Mouse (Mus musculus): ENCODE results near the gene Rnf208. TPM values are rescaled to one million over a fixed set of nuclear protein-coding genes. Genes with fewer than 3 reads are reported as not detected.
A peak's percentile ranks its signal among the peaks of the same experiment; 100 is the strongest.

Rnf208 gene
- polyA plus RNA-seq, 1 experiment from 2014 or later = 43.1 TPM

DNA sequence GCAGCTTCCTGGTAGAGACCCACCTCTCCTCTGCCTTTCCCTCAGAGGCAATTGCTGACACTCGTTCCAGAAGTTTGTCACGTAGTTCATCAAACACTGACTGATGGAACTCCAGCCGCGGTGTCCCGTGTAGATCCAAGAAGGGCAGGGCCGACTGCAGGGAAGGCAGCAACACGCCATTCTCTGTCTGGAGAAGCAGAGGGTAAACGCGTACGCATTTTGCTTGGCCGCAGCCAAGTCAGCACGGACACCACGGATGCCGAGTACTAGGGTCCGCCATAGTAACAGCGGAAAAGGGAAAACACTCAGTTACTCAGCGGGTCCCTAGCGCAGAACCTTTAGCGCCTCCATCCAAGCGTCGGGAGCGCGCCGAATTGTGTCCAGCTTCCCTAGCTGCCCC, 31.4 kb upstream of the Rnf208 start:
- Histone ChIP-seq H3K9ac (peak overlapping the region; percentile 94), H3K27ac (peak overlapping the region; percentile 78), H3K27me3 (no peaks in the 10 kb centered on the region; the same call in 1 of the 2 replicates), H3K9me3 (replicated peaks) (no peaks in the 10 kb centered on the region), H3K36me3 (ENCODE audit: poor library complexity, severe bottlenecking) (peaks cover 31% of the 10 kb centered on the region), H3K4me3 (peak overlapping the region; percentile 92), H3K4me2 (peak overlapping the region; percentile 89), H3K4me1 (peaks cover 29% of the 10 kb centered on the region)
- peak; percentile 42; the same call in 1 of the 2 replicates for ATAC-seq
- WGBS = under 1% methylated on average over 24 of the region's 24 CpGs

GRCm38 (mm10) chr2:25211121-25211670, 30.9 kb upstream of the Rnf208 start, which contains the start of gene Nelfb:
Gene Nelfb (minus strand): TSS chr2:25211489.
- Histone ChIP-seq H3K4me2 (peak within 1 kb of the TSS; percentile 89), H3K4me1 (peaks cover 29% of the 10 kb centered on the region), H3K27ac (peak within 1 kb of the TSS; percentile 78), H3K4me3 (peak within 1 kb of the TSS; percentile 92), H3K9me3 (replicated peaks) (no peaks in the 10 kb centered on the region), H3K36me3 (ENCODE audit: poor library complexity, severe bottlenecking) (peaks cover 26% of the 10 kb centered on the region), H3K9ac (peak within 1 kb of the TSS; percentile 94), H3K27me3 (no peaks in the 10 kb centered on the region; the same call in 1 of the 2 replicates)
- ATAC-seq = peak; percentile 95
- WGBS = under 1% methylated on average over 44 of the region's 44 CpGs

DNA sequence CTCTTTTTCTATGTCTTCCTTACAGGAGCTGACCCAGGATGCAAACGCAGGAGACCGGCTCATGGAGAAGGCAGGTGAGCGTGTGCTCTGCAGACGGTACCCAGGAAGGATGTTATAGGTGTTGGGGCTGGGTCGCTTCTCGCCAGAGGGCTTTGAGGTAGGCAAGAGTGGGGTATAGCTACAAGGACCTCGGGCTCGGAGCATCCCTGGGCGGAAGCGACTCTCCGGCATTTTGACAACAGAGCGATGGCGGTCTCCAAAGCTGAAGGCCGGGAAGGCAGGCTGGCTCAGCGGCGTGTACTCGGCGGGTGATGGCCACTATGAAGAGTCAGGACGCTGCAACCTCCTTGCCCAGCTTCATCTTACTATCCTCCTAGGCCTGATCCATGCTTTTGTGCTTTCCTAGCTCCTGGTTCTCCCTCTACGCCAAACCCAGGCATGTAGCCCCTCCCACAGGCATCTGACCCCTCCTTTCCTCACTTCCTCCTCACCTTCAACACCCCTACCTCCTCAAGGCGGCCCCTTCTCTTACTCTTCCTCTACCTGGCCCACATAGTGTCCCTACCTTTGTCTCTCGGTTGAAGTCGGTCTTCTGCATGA, 28.7 kb upstream of the Rnf208 start:
- Histone ChIP-seq H3K27me3 (no peaks in the 10 kb centered on the region; the same call in 1 of the 2 replicates), H3K9me3 (replicated peaks) (no peaks in the 10 kb centered on the region), H3K4me2 (no peak overlapping the region), H3K9ac (no peak overlapping the region), H3K4me1 (peaks cover 25% of the 10 kb centered on the region), H3K4me3 (no peak overlapping the region), H3K27ac (no peak overlapping the region), H3K36me3 (ENCODE audit: poor library complexity, severe bottlenecking) (peaks cover 5% of the 10 kb centered on the region)
- ATAC-seq = no peak
- 69% methylated on average over 23 of the region's 23 CpGs for WGBS

DNA sequence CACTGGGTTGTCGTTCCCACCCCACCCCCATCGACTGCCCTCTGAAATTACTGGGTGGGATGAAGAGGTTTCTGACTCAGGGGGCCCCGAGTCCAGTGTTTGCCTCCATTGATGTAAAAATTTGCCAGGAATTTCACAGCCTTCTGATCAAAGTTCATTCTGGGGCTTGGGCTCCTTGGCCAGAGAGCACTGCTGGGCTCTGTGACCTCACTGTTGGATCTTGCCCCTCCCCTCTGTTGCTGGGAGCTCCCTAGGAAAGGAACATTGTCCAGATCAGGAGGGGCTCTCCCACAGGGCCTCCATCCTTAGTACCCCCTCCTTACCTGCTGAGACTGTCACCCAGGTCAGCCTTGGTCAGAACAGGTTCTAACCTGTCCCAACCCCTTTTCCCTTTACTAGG, 27.6 kb upstream of the Rnf208 start, which contains the start of gene Stpg3:
Stpg3 (minus strand) TSS at position 194 of the 400 bp plus-strand sequence.
- H3K27me3 ChIP-seq = no peaks in the 10 kb centered on the region; the same call in 1 of the 2 replicates
- peaks cover 18% of the 10 kb centered on the region for H3K4me1 ChIP-seq
- ATAC-seq = no peak
- no peak within 1 kb of the TSS for H3K4me3 ChIP-seq
- no peak within 1 kb of the TSS for H3K4me2 ChIP-seq
- no peak within 1 kb of the TSS for H3K9ac ChIP-seq
- no peaks in the 10 kb centered on the region for H3K9me3 ChIP-seq (replicated peaks)
- no peak within 1 kb of the TSS for H3K27ac ChIP-seq
- no peaks in the 10 kb centered on the region for H3K36me3 ChIP-seq (ENCODE audit: poor library complexity, severe bottlenecking)
- 81% methylated on average over 3 of the region's 3 CpGs for WGBS

DNA sequence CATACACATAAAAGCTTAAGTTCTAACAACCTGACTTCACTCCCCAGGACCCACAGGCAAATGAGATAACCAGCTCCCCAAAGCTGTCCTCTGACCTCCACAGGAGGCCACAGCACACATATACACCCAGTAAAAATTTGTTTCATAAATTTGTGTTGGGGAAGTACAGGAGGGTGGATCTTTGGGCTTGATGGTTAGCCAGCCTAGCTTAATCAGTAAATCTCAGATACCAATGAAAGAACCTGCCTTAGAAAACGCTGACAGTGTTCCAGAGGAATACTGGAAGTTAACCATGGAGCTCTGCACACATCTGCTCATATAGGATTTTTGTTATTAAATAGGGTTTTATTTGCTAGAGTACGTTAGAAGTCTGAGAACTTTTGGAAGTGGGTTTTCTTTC, 24.4 kb upstream of the Rnf208 start:
- H3K4me3 ChIP-seq = no peak overlapping the region
- no peak overlapping the region for H3K4me2 ChIP-seq
- WGBS = 65% methylated on average over 2 of the region's 2 CpGs
- H3K9ac ChIP-seq = no peak overlapping the region
- H3K36me3 ChIP-seq (ENCODE audit: poor library complexity, severe bottlenecking) = peaks cover 9% of the 10 kb centered on the region
- no peaks in the 10 kb centered on the region for H3K9me3 ChIP-seq (replicated peaks)
- H3K4me1 ChIP-seq = 0 out of 2 replicates have a peak, but pooled peaks cover 2% of the 10 kb centered on the region
- H3K27ac ChIP-seq = no peak overlapping the region
- no peaks in the 10 kb centered on the region; the same call in 1 of the 2 replicates for H3K27me3 ChIP-seq
- no peak for ATAC-seq

DNA sequence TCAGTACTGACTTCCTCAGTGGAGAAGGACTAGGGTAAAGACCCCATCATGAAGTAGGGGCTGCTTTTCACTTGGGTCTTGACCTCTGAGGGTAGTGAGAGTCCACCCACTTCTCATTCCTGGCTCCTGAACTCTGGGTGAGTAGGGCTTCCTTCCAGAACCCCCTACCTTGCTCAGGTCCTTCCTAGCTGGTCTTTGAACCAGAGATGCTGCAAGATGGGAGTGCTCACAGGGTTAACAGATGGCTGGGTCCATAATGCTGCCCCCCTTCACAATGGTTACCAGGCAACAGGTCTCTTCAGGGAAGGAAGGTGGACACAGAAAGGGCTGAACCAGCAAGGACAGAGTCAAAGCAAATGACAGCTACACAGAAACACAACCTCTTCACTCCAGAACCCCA, 23.6 kb upstream of the Rnf208 start, which contains the start of gene Fam166a:
Fam166a (plus strand) TSS at position 301 of the 400 bp plus-strand sequence.
- no peak within 1 kb of the TSS for H3K4me3 ChIP-seq
- no peak within 1 kb of the TSS for H3K4me2 ChIP-seq
- peaks cover 13% of the 10 kb centered on the region for H3K36me3 ChIP-seq (ENCODE audit: poor library complexity, severe bottlenecking)
- no peak within 1 kb of the TSS for H3K27ac ChIP-seq
- ATAC-seq = no peak
- H3K9me3 ChIP-seq (replicated peaks) = no peaks in the 10 kb centered on the region
- H3K4me1 ChIP-seq = peaks cover 10% of the 10 kb centered on the region
- H3K9ac ChIP-seq = no peak within 1 kb of the TSS
- H3K27me3 ChIP-seq = no peaks in the 10 kb centered on the region; the same call in 1 of the 2 replicates

DNA sequence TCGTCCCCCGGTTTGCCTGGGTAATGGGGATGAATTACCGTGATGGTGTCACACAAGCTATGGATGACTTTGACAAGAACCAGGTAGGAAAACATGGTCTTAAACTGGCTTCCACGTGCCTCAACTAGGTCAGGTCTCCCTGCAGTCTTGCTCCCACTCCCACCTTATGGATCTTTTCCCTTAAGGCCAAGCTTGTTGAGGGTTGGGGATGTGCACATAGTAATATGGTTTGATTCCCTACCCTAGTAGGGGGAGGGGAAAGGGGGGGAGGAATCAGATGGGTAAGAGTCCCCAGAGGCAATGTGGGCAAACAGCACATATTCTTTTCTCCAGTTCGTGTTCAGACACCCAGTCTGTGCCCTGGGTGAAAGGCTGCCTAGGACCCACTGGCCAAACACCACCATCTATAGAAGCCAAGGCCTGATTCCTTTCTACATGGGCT, 20.7 kb upstream of the Rnf208 start:
- Histone ChIP-seq H3K27me3 (no peaks in the 10 kb centered on the region), H3K9me3 (replicated peaks) (no peaks in the 10 kb centered on the region), H3K4me1 (peaks cover 22% of the 10 kb centered on the region), H3K9ac (no peak overlapping the region), H3K27ac (no peak overlapping the region), H3K36me3 (ENCODE audit: poor library complexity, severe bottlenecking) (peaks cover 13% of the 10 kb centered on the region), H3K4me2 (no peak overlapping the region), H3K4me3 (no peak overlapping the region)
- 79% methylated on average over 5 of the region's 5 CpGs for WGBS
- no peak for ATAC-seq

DNA sequence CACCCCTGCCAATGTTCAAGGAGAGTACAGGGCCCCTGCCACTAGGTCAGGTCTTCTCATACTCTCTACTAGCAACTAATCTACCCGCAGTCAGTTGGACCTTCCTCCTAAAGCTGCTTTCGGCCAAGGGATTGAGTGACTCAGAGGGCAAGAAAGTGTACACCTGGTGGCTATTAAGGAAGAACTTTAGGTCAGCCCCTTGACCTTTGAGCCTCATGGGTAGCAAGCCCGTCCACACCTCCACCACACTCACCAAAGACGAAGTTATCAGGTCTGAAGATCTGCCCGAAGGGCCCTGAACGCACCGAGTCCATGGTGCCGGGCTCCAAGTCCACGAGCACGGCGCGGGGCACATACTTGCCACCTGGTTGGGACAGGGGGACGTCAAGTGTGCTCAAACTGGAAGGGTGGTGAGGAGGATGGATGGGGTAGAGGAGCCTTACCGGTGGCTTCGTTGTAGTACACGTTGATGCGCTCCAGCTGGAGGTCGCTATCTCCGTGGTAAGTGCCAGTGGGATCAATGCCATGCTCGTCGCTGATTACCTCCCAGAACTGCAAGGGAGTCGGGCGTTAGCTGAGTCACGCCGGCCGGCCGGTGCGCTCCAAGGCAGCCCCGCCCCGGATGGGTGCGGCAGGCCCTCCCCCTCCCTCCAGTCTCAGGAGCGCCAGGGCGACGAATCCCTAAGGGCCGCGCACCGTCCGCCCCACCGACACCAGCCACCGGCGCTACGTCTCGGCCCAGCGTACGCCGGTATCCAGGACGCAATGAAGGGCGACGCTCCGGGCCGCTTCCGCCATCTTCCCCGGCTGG, 18.2 kb upstream of the Rnf208 start:
- Histone ChIP-seq H3K9ac (peak overlapping the region; percentile 93), H3K36me3 (ENCODE audit: poor library complexity, severe bottlenecking) (peaks cover 13% of the 10 kb centered on the region), H3K9me3 (replicated peaks) (no peaks in the 10 kb centered on the region), H3K4me1 (peaks cover 30% of the 10 kb centered on the region), H3K27ac (peak overlapping the region; percentile 94), H3K4me2 (peak overlapping the region; percentile 96), H3K4me3 (peak overlapping the region; percentile 86), H3K27me3 (no peaks in the 10 kb centered on the region)
- peak; percentile 31 for ATAC-seq
- WGBS = 2% methylated on average over 51 of the region's 53 CpGs

- ATAC-seq = no peak
- Histone ChIP-seq H3K27me3 (0 out of 2 replicates have a peak, but pooled peaks cover 3% of the 10 kb centered on the region), H3K36me3 (ENCODE audit: poor library complexity, severe bottlenecking) (peaks cover 13% of the 10 kb centered on the region), H3K9ac (peak within 1 kb of the TSS; percentile 93), H3K4me1 (peaks cover 32% of the 10 kb centered on the region), H3K4me2 (peak within 1 kb of the TSS; percentile 96), H3K4me3 (peak within 1 kb of the TSS; percentile 86), H3K27ac (peak within 1 kb of the TSS; percentile 98), H3K9me3 (replicated peaks) (no peaks in the 10 kb centered on the region)
- 0% methylated on average over 17 of the region's 17 CpGs for WGBS
Observed at GRCm38 (mm10) chr2:25224492-25224765, 17.6 kb upstream of the Rnf208 start, which contains the start of gene Tubb4b. Gene Tubb4b (minus strand): TSS chr2:25224702.

DNA sequence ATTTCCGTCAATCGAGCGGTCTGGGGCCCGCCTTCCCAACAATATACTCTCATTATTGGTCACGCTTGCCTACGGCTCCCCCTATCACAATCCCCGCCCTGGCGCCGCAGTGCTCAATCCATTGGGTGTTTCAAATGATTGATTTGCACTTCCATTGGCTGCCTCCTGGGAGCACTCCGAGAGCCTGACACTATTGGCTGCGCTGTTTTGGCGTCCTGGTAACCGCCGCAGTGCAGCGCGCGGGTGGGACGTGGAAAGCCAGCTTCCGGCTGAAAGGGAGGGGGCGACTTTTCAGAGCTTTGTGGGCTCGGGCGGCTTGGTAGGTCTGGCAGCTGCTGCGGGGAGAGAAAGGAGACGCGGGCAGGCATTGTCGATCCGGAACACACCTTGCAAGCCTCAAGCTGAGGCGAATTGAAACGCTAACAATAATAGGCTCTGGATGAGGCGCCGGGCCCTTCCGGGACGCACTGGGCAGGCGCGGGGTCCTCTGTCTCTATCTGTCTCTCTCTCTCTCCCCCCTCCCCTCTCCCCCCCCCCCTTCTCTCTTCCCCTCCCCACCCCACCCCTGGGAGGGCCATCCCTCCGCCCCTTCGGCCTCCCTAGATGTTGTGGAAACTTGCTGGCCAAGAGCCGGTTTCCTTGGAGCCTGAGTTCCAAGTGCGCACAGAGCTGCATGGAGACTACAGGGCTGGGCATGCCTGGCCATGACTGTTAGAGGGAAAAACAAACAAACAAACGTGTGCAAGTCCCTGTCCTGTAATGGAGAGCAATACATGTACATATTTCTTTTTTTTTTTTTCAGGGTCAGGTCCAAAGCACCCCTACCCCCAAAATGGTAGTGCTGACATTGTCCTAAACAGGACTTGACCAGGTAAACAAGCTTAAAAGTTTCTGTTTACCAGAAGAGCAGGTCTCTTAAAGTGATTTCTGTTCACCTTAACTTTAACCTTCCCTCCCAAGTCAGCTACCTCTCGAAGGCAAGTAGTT, 17.0 kb upstream of the Rnf208 start:
- Histone ChIP-seq H3K9me3 (replicated peaks) (no peaks in the 10 kb centered on the region), H3K36me3 (ENCODE audit: poor library complexity, severe bottlenecking) (peaks cover 13% of the 10 kb centered on the region), H3K4me3 (peak overlapping the region; percentile 52), H3K27ac (peak overlapping the region; percentile 98), H3K4me2 (peak overlapping the region; percentile 47), H3K4me1 (peaks cover 32% of the 10 kb centered on the region), H3K27me3 (0 out of 2 replicates have a peak, but pooled peaks cover 7% of the 10 kb centered on the region), H3K9ac (peak overlapping the region; percentile 70)
- ATAC-seq = peak; percentile 98
- 2% methylated on average over 39 of the region's 41 CpGs for WGBS

DNA sequence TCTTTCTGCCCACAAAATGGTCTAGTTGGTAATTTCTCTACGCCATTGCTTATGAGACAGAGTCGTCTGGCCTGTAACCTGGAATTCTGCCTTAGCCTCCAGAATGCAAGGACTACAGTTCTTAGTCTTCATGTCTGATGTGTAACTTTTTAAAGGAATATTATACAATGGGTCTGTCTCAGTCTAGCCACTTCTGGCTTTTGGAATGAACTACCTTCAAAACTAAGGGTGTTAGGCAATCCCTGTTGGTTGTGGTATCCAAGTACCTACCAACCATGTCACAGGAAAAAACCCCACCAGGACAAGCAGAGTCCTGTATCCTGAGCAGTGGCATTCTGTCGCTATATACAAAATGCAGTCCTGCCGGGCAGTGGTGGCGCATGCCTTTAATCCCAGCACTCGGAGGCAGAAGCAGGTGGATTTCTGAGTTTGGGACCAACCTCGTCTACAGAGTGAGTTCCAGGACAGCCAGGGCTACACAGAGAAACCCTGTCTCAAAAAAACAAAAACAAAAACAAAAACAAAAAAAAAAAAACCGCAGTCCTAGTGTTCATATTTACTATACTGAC, 16.2 kb upstream of the Rnf208 start:
- no peak for ATAC-seq
- H3K4me1 ChIP-seq = peaks cover 32% of the 10 kb centered on the region
- 76% methylated on average over 8 of the region's 8 CpGs for WGBS
- H3K9ac ChIP-seq = peak overlapping the region; percentile 70; the same call in 1 of the 2 replicates
- H3K27ac ChIP-seq = peak overlapping the region; percentile 98
- peak overlapping the region; percentile 52; the same call in 1 of the 2 replicates for H3K4me3 ChIP-seq
- H3K27me3 ChIP-seq = 0 out of 2 replicates have a peak, but pooled peaks cover 10% of the 10 kb centered on the region
- H3K9me3 ChIP-seq (replicated peaks) = no peaks in the 10 kb centered on the region
- H3K36me3 ChIP-seq (ENCODE audit: poor library complexity, severe bottlenecking) = peaks cover 13% of the 10 kb centered on the region
- peak overlapping the region; percentile 47 for H3K4me2 ChIP-seq
